Mouse (Mus musculus) liver, embryonic 15.5 days (tissue): Measurements from ENCODE around the gene Gm20388. TPM values are rescaled to one million over a fixed set of nuclear protein-coding genes. Genes with fewer than 3 reads are reported as not detected.

Experiments
- ATAC-seq: fragments of 200-750 bp; cut with Nextera tagmentation; 2 replicates; pipeline ENCODE4 v1.8.0; 2017; ENCODE audit warnings: moderate number of reproducible peaks, mild to moderate bottlenecking, moderate library complexity; ENCODE audit not compliant: insufficient read depth
- H3K27ac ChIP-seq: fragments of 300-500 bp; sonication (generic); replicated peaks from 2 replicates; pipeline ENCODE4 v1.5.1; 2015; ENCODE audit warnings: mild to moderate bottlenecking, inconsistent platforms
- H3K27me3 ChIP-seq: fragments of 300-500 bp; sonication (generic); 2 replicates; pipeline ENCODE4 v1.6.1; 2015; ENCODE audit warnings: mild to moderate bottlenecking, inconsistent platforms
- H3K36me3 ChIP-seq: fragments of 300-500 bp; sonication (generic); replicated peaks from 2 replicates; pipeline ENCODE4 v1.6.1; 2015; ENCODE audit warnings: moderate library complexity, mild to moderate bottlenecking, inconsistent platforms
- H3K4me1 ChIP-seq: fragments of 300-500 bp; sonication (generic); replicated peaks from 2 replicates; pipeline ENCODE4 v1.6.1; 2015; ENCODE audit warnings: inconsistent platforms
- H3K4me2 ChIP-seq: fragments of 300-500 bp; sonication (generic); 2 replicates; pipeline ENCODE4 v1.6.1; 2015; ENCODE audit warnings: moderate library complexity, mild to moderate bottlenecking, inconsistent platforms
- H3K4me3 ChIP-seq: fragments of 300-500 bp; sonication (generic); replicated peaks from 2 replicates; pipeline ENCODE4 v1.5.1; 2015; ENCODE audit warnings: mild to moderate bottlenecking, inconsistent platforms
- H3K9ac ChIP-seq: fragments of 300-500 bp; sonication (generic); 2 replicates; pipeline ENCODE4 v1.6.1; 2015; ENCODE audit warnings: moderate library complexity, mild to moderate bottlenecking, inconsistent platforms
- H3K9me3 ChIP-seq: fragments of 300-500 bp; sonication (generic); replicated peaks from 2 replicates; pipeline ENCODE4 v1.6.1; 2016; ENCODE audit warnings: inconsistent platforms
- WGBS: fragments of 180-500 bp; shearing (Covaris S2); methylation state at CpG from one replicate; pipeline ENCODE4 v1.1.7; 2015; ENCODE audit warnings: mixed read lengths; ENCODE audit not compliant: insufficient replicate concordance; 5-methylcytosine and 5-hydroxymethylcytosine counted together
- polyA plus RNA-seq: library from polyadenylated mRNA; unstranded; fragments of >200 nt; fragmentation: Nextera tagmentation; extraction: Ambion mirVana; gene quantifications from 2 replicates; pipeline ENCODE4 v1.2.1, GENCODE M21; 2015

The Gm20388 gene
- polyA plus RNA-seq, 1 experiment from 2014 or later, result not detected

DNA sequence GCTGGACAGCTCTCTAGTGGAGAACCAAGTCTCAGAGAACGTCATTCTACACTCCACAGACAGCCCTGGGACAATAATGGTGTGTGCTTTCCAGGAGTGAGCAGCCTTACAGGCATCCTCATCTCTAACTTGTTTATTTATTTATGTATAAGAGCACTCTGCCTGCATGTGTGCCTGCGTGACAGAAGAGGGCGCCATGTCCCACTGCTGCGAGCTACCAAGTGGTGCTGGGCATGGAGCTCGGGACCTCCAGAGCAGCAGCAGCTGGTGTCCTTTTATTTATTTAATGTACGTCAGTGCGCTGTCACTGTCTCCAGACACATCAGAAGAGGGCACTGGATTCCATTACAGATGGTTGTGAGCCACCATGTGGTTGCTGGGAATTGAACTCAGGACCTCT lies 3016.1 kb downstream of the Gm20388 start:
- ATAC-seq, result peak; percentile 22; the same call in 1 of the 2 replicates
- H3K27me3 ChIP-seq, result no peaks in the 10 kb centered on the region
- no peaks in the 10 kb centered on the region for H3K36me3 ChIP-seq
- H3K4me3 ChIP-seq, result no peak overlapping the region
- H3K27ac ChIP-seq, result no peak overlapping the region
- H3K4me2 ChIP-seq, result no peak overlapping the region
- no peaks in the 10 kb centered on the region for H3K9me3 ChIP-seq
- H3K9ac ChIP-seq, result no peak overlapping the region
- 79% methylated on average over 7 of the region's 7 CpGs for WGBS
- H3K4me1 ChIP-seq, result peaks cover 70% of the 10 kb centered on the region

DNA sequence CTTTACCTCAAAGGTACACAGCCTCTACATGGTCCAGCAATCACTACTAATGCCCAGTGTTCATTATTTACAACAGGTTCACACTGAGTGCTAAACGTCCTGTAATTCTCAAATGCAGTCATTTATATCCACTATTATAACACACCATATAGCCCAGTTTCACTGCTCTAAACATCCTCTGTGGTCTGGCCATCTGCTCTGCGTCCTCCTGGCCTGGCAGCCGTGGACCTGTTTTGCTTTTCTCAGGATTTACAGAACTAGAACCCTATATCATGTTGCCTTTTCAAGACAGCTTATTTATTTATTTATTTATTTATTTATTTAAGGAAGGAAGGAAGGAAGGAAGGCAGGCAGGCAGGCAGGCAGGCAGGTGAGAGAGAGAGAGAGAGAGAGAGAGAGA lies 3017.2 kb downstream of the Gm20388 start:
- Histone ChIP-seq H3K36me3 (no peaks in the 10 kb centered on the region), H3K4me3 (no peak overlapping the region), H3K4me2 (no peak overlapping the region), H3K9ac (no peak overlapping the region), H3K9me3 (no peaks in the 10 kb centered on the region), H3K4me1 (peaks cover 80% of the 10 kb centered on the region), H3K27me3 (no peaks in the 10 kb centered on the region), H3K27ac (no peak overlapping the region)
- 73% methylated on average over 3 of the region's 3 CpGs for WGBS
- no peak for ATAC-seq

DNA sequence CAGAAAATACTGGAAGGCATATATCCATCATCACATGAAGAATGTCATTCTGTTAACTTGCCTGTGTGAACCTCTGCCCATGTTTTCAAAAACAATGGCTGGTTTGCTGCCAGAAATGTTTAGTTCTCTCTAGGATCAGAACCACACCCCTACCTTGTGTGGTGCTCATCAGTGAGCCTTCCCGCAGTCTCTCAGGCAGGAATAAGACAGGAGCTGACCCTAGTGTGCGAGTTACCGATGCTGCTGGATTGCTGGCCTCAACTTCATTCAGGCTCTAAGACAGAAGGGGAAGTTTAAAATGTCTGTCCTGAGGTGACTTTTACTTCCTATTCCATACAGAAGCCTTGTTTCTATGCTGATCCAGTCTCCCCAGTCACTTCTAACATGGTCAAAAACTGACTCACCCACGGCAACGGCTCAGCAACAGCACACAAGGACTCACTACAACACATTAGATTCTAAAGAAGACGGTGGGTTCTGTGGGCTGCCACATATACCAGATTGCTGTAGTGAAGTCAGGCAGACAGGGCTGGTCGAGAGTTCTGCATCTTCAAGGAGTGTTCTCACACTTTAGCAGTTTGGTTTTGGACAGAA lies 3018.1 kb downstream of the Gm20388 start:
- Histone ChIP-seq H3K4me2 (no peak overlapping the region), H3K27ac (no peak overlapping the region), H3K9me3 (no peaks in the 10 kb centered on the region), H3K4me3 (no peak overlapping the region), H3K27me3 (no peaks in the 10 kb centered on the region), H3K36me3 (no peaks in the 10 kb centered on the region), H3K9ac (no peak overlapping the region), H3K4me1 (peaks cover 84% of the 10 kb centered on the region)
- 47% methylated on average over 7 of the region's 7 CpGs for WGBS
- ATAC-seq, result no peak

DNA sequence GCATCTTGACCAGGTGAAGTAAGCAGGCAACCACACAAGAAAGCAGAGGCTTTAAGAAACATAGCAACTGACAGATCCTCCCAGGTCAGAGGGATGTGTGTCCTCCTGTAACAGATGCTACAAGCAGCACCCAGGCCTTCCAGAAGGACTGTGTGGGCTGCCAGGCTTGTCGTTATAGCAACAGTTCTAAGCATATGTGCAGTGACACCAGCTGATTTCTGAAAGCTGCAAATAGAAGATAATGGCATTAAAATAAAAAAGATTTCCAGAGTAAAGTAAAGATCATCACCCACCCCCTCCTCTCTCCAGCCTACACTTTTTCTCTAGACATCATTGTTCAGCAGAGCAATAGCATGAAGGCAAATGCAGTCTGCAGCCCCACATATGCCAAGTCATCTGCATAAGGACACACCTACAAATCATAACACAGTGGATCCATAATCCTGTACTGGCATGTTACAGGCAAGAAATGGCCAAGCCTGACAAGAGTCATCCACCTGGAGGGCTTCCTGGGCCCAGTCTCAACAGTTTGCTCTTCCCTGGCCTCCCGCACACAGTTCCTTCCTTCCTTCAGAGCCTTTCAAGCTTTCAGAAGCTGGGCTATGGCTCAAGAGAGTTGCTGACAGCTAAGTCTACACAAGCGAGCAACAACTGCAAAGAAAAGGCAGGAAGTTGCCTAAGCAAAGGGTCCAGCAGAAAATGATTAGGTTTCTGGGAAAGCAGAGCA lies 3021.4 kb downstream of the Gm20388 start:
- H3K4me1 ChIP-seq, result peaks cover 80% of the 10 kb centered on the region
- 0 out of 2 replicates have a peak overlapping the region, but pooled peaks have one; percentile 14 for H3K27ac ChIP-seq
- H3K9ac ChIP-seq, result no peak overlapping the region
- no peaks in the 10 kb centered on the region for H3K27me3 ChIP-seq
- 45% methylated on average over 3 of the region's 3 CpGs for WGBS
- no peaks in the 10 kb centered on the region for H3K9me3 ChIP-seq
- no peaks in the 10 kb centered on the region for H3K36me3 ChIP-seq
- no peak overlapping the region for H3K4me2 ChIP-seq
- ATAC-seq, result no peak
- no peak overlapping the region for H3K4me3 ChIP-seq

DNA sequence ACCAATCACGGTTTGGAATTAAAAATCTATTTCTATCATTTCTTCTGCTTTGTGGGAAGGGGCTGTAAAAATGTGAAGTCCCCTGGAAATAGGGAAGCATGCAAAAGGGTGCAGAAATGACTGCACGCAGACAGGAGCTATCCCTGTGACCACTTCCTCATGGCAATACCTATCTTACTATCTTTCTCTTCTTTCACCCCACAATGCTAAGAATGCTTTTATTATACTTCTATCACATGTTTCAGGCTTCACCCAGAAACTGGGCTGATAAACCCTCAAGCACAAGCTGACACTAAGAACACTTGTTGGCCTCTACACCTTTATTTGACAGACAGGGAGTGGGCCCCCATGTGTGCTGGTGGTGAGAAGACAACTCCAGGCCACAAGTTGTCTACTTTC lies 3021.9 kb downstream of the Gm20388 start:
- 0 out of 2 replicates have a peak overlapping the region, but pooled peaks have one; percentile 4 for H3K27ac ChIP-seq
- no peak overlapping the region for H3K4me2 ChIP-seq
- no peaks in the 10 kb centered on the region for H3K36me3 ChIP-seq
- no peaks in the 10 kb centered on the region for H3K9me3 ChIP-seq
- no peak overlapping the region for H3K4me3 ChIP-seq
- whole genome bisulfite sequencing, result 28% methylated on average over 2 of the region's 2 CpGs
- no peaks in the 10 kb centered on the region for H3K27me3 ChIP-seq
- peaks cover 80% of the 10 kb centered on the region for H3K4me1 ChIP-seq
- H3K9ac ChIP-seq, result no peak overlapping the region
- ATAC-seq, result no peak

DNA sequence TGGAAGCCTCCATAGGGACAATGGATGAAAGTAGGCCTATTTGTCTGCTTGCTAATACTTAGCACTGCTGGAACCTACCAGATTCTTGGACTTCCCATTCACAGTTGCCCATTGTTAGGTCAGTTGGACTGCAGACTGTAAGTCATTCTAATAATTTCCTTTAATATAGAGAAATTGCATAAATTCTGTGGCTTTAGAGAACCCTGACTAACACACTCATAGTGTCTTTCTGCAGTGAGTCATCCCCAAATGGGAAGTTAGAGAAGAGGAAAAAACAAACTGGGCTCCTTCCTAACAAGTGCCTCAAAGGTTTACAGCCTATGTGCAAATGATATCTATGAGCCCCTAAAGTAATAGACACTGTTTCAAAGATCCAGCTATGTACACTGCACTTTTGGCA lies 3023.3 kb downstream of the Gm20388 start:
- H3K27me3 ChIP-seq, result no peaks in the 10 kb centered on the region
- no peaks in the 10 kb centered on the region for H3K9me3 ChIP-seq
- H3K36me3 ChIP-seq, result no peaks in the 10 kb centered on the region
- no peak overlapping the region for H3K4me2 ChIP-seq
- H3K4me1 ChIP-seq, result peaks cover 83% of the 10 kb centered on the region
- no peak overlapping the region for H3K4me3 ChIP-seq
- H3K9ac ChIP-seq, result no peak overlapping the region
- ATAC-seq, result no peak
- H3K27ac ChIP-seq, result no peak overlapping the region

DNA sequence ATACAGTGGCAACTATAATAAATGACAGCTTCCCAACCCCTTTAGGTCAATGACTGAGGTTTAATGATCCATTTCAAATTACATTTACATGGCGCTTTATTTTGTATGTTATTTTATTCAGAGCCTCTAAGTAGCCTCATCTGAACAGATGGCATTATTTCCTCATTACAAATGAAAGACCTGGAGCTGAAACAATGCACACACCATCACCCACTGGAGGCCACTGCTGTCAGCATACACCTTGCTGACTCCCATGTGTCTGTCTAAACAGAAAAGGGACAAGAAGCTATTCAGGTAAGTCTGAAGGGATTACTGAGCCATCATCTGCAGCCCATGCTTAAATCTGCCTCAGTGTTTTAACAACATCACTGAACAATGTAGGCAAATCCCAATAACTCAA lies 3024.5 kb downstream of the Gm20388 start:
- H3K4me3 ChIP-seq, result no peak overlapping the region
- no peaks in the 10 kb centered on the region for H3K9me3 ChIP-seq
- no peak for ATAC-seq
- H3K27me3 ChIP-seq, result no peaks in the 10 kb centered on the region
- H3K4me2 ChIP-seq, result no peak overlapping the region
- WGBS, result 88% methylated on average over 1 of the region's 1 CpGs
- H3K36me3 ChIP-seq, result no peaks in the 10 kb centered on the region
- H3K4me1 ChIP-seq, result peaks cover 86% of the 10 kb centered on the region
- no peak overlapping the region for H3K27ac ChIP-seq
- no peak overlapping the region for H3K9ac ChIP-seq

DNA sequence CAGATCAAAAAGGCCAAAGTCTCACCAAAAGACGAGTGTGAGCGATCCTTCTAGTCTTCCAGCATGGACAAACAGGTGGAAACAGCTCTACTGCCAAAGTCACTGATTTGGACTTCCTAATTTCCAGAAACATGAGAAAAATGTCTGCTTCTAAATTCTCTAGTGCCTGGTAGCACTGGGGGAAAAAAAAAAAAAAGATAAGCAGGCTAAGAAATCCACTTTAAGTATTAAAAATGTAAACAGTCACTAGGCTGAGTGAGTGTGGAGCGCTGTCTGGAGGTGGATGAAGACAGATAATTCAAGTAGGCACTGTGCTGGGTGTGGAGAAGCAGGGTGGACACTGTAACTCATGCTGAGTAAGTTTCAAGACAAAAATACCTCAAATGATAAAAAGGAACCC lies 3025.3 kb downstream of the Gm20388 start:
- Histone ChIP-seq H3K4me1 (peaks cover 86% of the 10 kb centered on the region), H3K4me3 (no peak overlapping the region), H3K4me2 (no peak overlapping the region), H3K9me3 (no peaks in the 10 kb centered on the region), H3K27me3 (no peaks in the 10 kb centered on the region), H3K36me3 (no peaks in the 10 kb centered on the region; the same call in 1 of the 2 replicates), H3K27ac (no peak overlapping the region), H3K9ac (no peak overlapping the region)
- ATAC-seq, result no peak
- WGBS, result 65% methylated on average over 3 of the region's 3 CpGs

DNA sequence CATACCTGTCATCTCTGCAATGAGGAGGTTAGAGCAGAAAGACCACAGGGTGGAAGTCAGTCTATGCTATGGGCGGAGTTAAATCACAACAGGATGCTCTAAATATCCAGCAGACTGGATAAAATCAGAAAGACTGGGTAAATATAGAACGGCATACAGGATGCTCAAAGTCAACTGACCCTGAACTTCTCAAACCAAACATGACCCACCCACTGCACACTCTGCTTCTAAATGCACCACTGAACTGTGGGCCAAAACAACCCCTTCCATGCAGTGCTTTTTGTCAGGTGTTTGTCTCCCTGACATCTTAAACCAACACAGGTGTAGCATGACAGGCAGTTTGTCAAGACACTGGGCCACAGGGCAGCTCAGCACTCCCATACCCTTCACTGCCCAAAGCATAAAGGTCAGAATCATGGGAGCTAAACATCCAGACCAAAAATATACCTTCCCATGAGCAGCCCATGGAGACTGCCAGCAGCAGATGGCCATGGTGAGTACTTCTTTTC lies 3027.0 kb downstream of the Gm20388 start:
- Histone ChIP-seq H3K9me3 (no peaks in the 10 kb centered on the region), H3K27me3 (no peaks in the 10 kb centered on the region), H3K9ac (no peak overlapping the region), H3K4me2 (no peak overlapping the region), H3K27ac (no peak overlapping the region), H3K4me3 (no peak overlapping the region), H3K4me1 (peaks cover 82% of the 10 kb centered on the region), H3K36me3 (no peaks in the 10 kb centered on the region; the same call in 1 of the 2 replicates)
- 51% methylated on average over 2 of the region's 2 CpGs for WGBS
- ATAC-seq, result 0 out of 2 replicates have a peak, but pooled peaks have one; percentile 21

DNA sequence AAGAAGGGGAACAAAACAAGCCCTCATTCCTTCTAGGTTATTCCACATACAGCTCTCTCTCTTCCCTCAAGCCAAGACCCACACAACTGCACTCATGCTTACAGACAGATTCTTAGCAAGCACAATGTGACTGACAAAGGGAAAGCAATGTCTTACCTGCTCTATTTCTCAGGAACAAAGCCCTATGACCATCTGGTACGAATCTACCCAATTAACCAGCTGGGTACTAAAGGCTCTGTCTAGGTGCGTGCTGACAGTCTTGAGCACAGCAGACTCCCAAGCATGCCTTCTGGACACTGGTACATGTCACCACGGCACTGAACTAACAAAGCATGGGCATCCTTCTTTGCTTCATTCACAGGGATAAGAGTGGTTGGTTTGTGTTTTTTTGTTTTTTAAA lies 3027.5 kb downstream of the Gm20388 start:
- no peak overlapping the region for H3K9ac ChIP-seq
- H3K27ac ChIP-seq, result no peak overlapping the region; the same call in 1 of the 2 replicates
- no peak overlapping the region for H3K4me2 ChIP-seq
- no peaks in the 10 kb centered on the region for H3K9me3 ChIP-seq
- H3K4me1 ChIP-seq, result peaks cover 82% of the 10 kb centered on the region
- no peaks in the 10 kb centered on the region for H3K27me3 ChIP-seq
- no peaks in the 10 kb centered on the region; the same call in 1 of the 2 replicates for H3K36me3 ChIP-seq
- H3K4me3 ChIP-seq, result no peak overlapping the region
- ATAC-seq, result no peak
- 74% methylated on average over 3 of the region's 3 CpGs for WGBS

DNA sequence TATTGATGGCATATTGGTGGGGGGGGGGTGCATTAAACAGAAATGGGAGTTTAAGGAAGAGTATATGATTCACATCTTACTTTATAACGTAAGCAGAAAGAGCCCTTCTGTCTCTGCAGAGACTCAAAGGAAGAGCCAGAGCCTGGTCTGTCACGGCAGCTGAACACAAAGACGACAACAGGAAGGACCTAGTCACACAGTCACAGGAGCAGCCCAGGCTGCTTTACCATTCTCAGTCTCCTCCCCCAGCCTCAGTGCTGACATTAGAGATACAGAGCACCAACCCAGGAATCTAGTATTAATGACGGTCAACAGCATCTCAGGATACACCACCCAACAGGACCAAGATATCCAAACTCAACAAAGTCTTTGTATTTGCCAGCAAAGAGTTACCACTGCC lies 3027.9 kb downstream of the Gm20388 start:
- Histone ChIP-seq H3K4me1 (peaks cover 80% of the 10 kb centered on the region), H3K27me3 (no peaks in the 10 kb centered on the region), H3K9me3 (no peaks in the 10 kb centered on the region), H3K4me2 (no peak overlapping the region), H3K36me3 (no peaks in the 10 kb centered on the region; the same call in 1 of the 2 replicates), H3K9ac (no peak overlapping the region), H3K4me3 (no peak overlapping the region), H3K27ac (no peak overlapping the region)
- 27% methylated on average over 4 of the region's 4 CpGs for WGBS
- ATAC-seq, result no peak
